Mouse (Mus musculus): ENCODE results near the gene Atp5e. TPM values are rescaled to one million over a fixed set of nuclear protein-coding genes. Genes with fewer than 3 reads are reported as not detected.

The Atp5e gene
- total and polyA plus RNA-seq, 3 experiments = 251 to 699 (median 673) TPM

DNA sequence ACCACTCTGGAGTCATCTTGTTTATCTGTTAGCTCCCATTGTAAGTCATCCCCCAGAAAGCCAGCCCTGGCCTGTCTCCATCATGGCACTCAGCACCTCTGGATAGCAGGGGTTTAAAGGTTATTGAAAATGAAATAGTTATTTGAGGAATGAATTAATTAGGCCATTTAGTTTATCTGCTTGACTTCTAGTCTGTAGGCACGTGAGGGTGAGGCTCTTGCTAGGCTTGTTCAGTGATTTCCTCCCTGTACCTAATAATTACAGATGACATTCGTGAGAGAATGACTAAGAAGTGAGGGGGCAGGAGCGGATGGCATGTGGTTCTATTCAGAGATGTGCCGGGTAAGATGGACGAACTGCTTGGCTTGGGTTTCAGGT is 9.6 kb upstream of the Atp5e start:
- H3K4me3 ChIP-seq (replicated peaks in 1 of 3; ENCODE audit: low read depth in 2 of 3, low read length in 2 of 3, poor library complexity in 1 of 3) = peak overlapping the region; percentile 50 to 93 (median 51)
- H3K79me2 ChIP-seq (replicated peaks; ENCODE audit: control insufficient read depth, extremely low read depth, insufficient read depth, poor library complexity, severe bottlenecking) = peaks cover 39% of the 10 kb centered on the region
- dilution Hi-C loops (cut with MboI; ENCODE audit: extremely low pct_ligation_motif_present, extremely low pct_unique_long_range_greater_than_20kb, low sequenced_read_pairs) (no loop called here), in situ Hi-C loops (cut with MboI; ENCODE audit: low pct_ligation_motif_present, low pct_unique_long_range_greater_than_20kb, low sequenced_read_pairs) (no loop called here)
- peaks cover 15 to 29% of the 10 kb centered on the region in 2 experiments for H3K36me3 ChIP-seq (replicated peaks in 1 of 2; ENCODE audit: control insufficient read depth in 1 of 2, insufficient read depth in 1 of 2, low read length in 1 of 2)
- peak overlapping the region; percentile 84 for H3K27ac ChIP-seq (ENCODE audit: insufficient read depth, low read depth)
- H3K27me3 ChIP-seq (replicated peaks) = no peaks in the 10 kb centered on the region
- DNase-seq (ENCODE audit: extremely low read depth) = peak; percentile 38
- H3K9ac ChIP-seq (ENCODE audit: insufficient read depth, low read depth) = peak overlapping the region; percentile 73; the same call in 1 of the 2 replicates
- H3K4me1 ChIP-seq (ENCODE audit: control insufficient read depth in 1 of 2, insufficient read depth in 2 of 2) = peaks cover 10 to 52% of the 10 kb centered on the region in 2 experiments
- H3K4me2 ChIP-seq (ENCODE audit: insufficient read depth, low read depth, poor library complexity, severe bottlenecking) = peak overlapping the region; percentile 77
- TF ChIP-seq MAFK (IDR thresholded peaks at IDR 0.05; ENCODE audit: insufficient replicate concordance, low read length) (no peak), BHLHE40 (IDR thresholded peaks at IDR 0.05; ENCODE audit: low read depth, low read length) (peak; percentile 82), HCFC1 (IDR thresholded peaks at IDR 0.05; ENCODE audit: low read depth, low read length) (no peak), NRF1 (IDR thresholded peaks at IDR 0.05; ENCODE audit: low read depth, low read length) (no peak), CHD2 (IDR thresholded peaks at IDR 0.05; ENCODE audit: low read length) (no peak), EP300 (IDR thresholded peaks at IDR 0.05; ENCODE audit: low read length) (no peak), MXI1 (IDR thresholded peaks at IDR 0.05; ENCODE audit: low read depth, low read length) (peak; percentile 70; the same call in 1 of the 2 replicates), TBP (conservative IDR thresholded peaks at IDR 0.05; ENCODE audit: low read depth, low read length) (0 out of 2 replicates have a peak, but pooled peaks have one; percentile 20), POLR2A (IDR thresholded peaks at IDR 0.05; ENCODE audit: low read depth, low read length) (no peak), MYC (IDR thresholded peaks at IDR 0.05; ENCODE audit: low read depth, low read length) (peak; percentile 3; the same call in 1 of the 2 replicates)
- no peaks in the 10 kb centered on the region for H3K9me3 ChIP-seq (replicated peaks; ENCODE audit: low read length)

- Histone ChIP-seq H3K9me3 (replicated peaks; ENCODE audit: low read length) (no peaks in the 10 kb centered on the region), H3K79me2 (replicated peaks; ENCODE audit: control insufficient read depth, extremely low read depth, insufficient read depth, poor library complexity, severe bottlenecking) (peaks cover 39% of the 10 kb centered on the region), H3K27ac (ENCODE audit: insufficient read depth, low read depth) (peak within 1 kb of the TSS; percentile 84), H3K4me3 (replicated peaks in 1 of 3; ENCODE audit: low read depth in 2 of 3, low read length in 2 of 3, poor library complexity in 1 of 3) (peak within 1 kb of the TSS; percentile 81 to 93 (median 82)), H3K36me3 (replicated peaks in 1 of 2; ENCODE audit: control insufficient read depth in 1 of 2, insufficient read depth in 1 of 2, low read length in 1 of 2) (peaks cover 21 to 35% of the 10 kb centered on the region in 2 experiments), H3K27me3 (replicated peaks) (no peaks in the 10 kb centered on the region), H3K9ac (ENCODE audit: insufficient read depth, low read depth) (peak within 1 kb of the TSS; percentile 85), H3K4me1 (ENCODE audit: control insufficient read depth in 1 of 2, insufficient read depth in 2 of 2) (peaks cover 8 to 53% of the 10 kb centered on the region in 2 experiments), H3K4me2 (ENCODE audit: insufficient read depth, low read depth, poor library complexity, severe bottlenecking) (peak within 1 kb of the TSS; percentile 86)
- in situ Hi-C loops (cut with MboI; ENCODE audit: low pct_ligation_motif_present, low pct_unique_long_range_greater_than_20kb, low sequenced_read_pairs) (no loop called here), dilution Hi-C loops (cut with MboI; ENCODE audit: extremely low pct_ligation_motif_present, extremely low pct_unique_long_range_greater_than_20kb, low sequenced_read_pairs) (no loop called here)
- peak; percentile 78 for TF ChIP-seq POLR2A (IDR thresholded peaks at IDR 0.05; ENCODE audit: low read depth, low read length)
- TF ChIP-seq ZNF384 (IDR thresholded peaks at IDR 0.05; ENCODE audit: low read depth, low read length) = no peak
- no peak for TF ChIP-seq JUN (IDR thresholded peaks at IDR 0.05; ENCODE audit: insufficient read depth, low read depth, low read length)
- peak; percentile 53 for TF ChIP-seq TCF12 (IDR thresholded peaks at IDR 0.05; ENCODE audit: low read depth, low read length)
- TF ChIP-seq E2F4 (IDR thresholded peaks at IDR 0.05; ENCODE audit: insufficient replicate concordance, low read depth, low read length) = peak; percentile 96; the same call in 1 of the 2 replicates
- TF ChIP-seq ELF1 (IDR thresholded peaks at IDR 0.05; ENCODE audit: low read depth, low read length) = peak; percentile 97
- TF ChIP-seq TBP (conservative IDR thresholded peaks at IDR 0.05; ENCODE audit: low read depth, low read length) = peak; percentile 65; the same call in 1 of the 2 replicates
- no peak for TF ChIP-seq MAFK (IDR thresholded peaks at IDR 0.05; ENCODE audit: insufficient replicate concordance, low read length)
- TF ChIP-seq ETS1 (conservative IDR thresholded peaks at IDR 0.05; ENCODE audit: low read depth, low read length) = no peak
- TF ChIP-seq NRF1 (IDR thresholded peaks at IDR 0.05; ENCODE audit: low read depth, low read length) = peak; percentile 95
- peak; percentile 13; the same call in 1 of the 2 replicates for TF ChIP-seq ZMIZ1 (IDR thresholded peaks at IDR 0.05; ENCODE audit: low read depth, low read length)
- TF ChIP-seq HCFC1 (IDR thresholded peaks at IDR 0.05; ENCODE audit: low read depth, low read length) = peak; percentile 47
- TF ChIP-seq NELFE (IDR thresholded peaks at IDR 0.05; ENCODE audit: low read depth, low read length) = peak; percentile 85
- TF ChIP-seq SIN3A (IDR thresholded peaks at IDR 0.05; ENCODE audit: low read length) = peak; percentile 43
- TF ChIP-seq MEF2A (IDR thresholded peaks at IDR 0.05; ENCODE audit: borderline replicate concordance, low read depth, low read length) = no peak
- TF ChIP-seq IRF4 (IDR thresholded peaks at IDR 0.05; ENCODE audit: low read depth, low read length) = 0 out of 2 replicates have a peak, but pooled peaks have one; percentile 4
- DNase-seq (ENCODE audit: extremely low read depth) = peak; percentile 99
These were observed 9.1 kb upstream of the Atp5e start, which contains the start of gene Prelid3b for GRCm38 (mm10) chr2:174472818-174473549. TSS of gene Prelid3b (minus strand) at chr2:174473081.
